Mouse (Mus musculus) ES-E14 (cell line): ENCODE data around the gene Iqgap3.

Experiments
- HCFC1 ChIP-seq: IDR thresholded peaks from 2 replicates; pipeline ENCODE4 v1.6.1; 2012; ENCODE audit warnings: low read length, inconsistent platforms, borderline replicate concordance; ENCODE audit not compliant: insufficient read depth
- MAFK ChIP-seq: IDR thresholded peaks from 2 replicates; pipeline ENCODE4 v1.6.1; 2014; ENCODE audit warnings: mild to moderate bottlenecking, low read depth, low read length, inconsistent platforms; ENCODE audit not compliant: insufficient read depth
- ZNF384 ChIP-seq: IDR thresholded peaks from 2 replicates; pipeline ENCODE4 v1.6.1; 2012; ENCODE audit warnings: low read depth, low read length, inconsistent platforms

DNA sequence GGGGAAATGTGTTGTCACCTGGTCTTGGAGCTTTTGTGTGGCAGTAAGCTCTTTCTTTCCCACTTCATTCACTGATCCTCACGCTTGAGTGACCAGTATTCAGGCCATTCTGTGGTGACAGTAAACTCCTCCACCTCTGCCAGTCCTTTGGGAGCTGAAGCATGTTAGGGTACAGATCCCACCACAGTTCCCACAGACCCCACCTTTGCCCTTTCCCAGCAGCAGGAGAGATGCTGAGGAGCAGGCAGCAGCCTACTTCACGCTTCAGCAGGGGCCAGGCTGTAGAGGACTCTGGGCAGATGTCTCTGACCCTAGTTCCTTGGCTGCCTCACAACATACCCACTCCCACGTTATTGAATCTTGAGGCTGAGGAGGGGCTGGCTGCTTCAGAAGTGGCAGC, 82.5 kb downstream of the Iqgap3 start:
- TF ChIP-seq MAFK (no peak), ZNF384 (no peak), HCFC1 (no peak)
